Mouse (Mus musculus) intestine, embryonic 14.5 days (tissue): ENCODE data around the gene Slc4a8. TPM values are rescaled to one million over a fixed set of nuclear protein-coding genes. Genes with fewer than 3 reads are reported as not detected.

Source experiments
- ATAC-seq: fragments of 200-750 bp; cut with Nextera tagmentation; replicated peaks from 2 replicates; pipeline ENCODE4 v1.8.0; 2017; ENCODE audit warnings: low read depth, moderate number of reproducible peaks, moderate TSS enrichment, moderate library complexity; ENCODE audit not compliant: low FRiP score, low TSS enrichment
- DNase-seq: peaks from one replicate; pipeline ENCODE4 v3.0.0-alpha.2; 2018; ENCODE audit warnings: low spot score
- H3K27ac ChIP-seq: fragments of 300-500 bp; sonication (generic); 2 replicates; pipeline ENCODE4 v1.5.1; 2014; ENCODE audit warnings: low read depth, mild to moderate bottlenecking, control low read depth
- H3K27me3 ChIP-seq: fragments of 300-500 bp; sonication (generic); replicated peaks from 2 replicates; pipeline ENCODE4 v1.6.1; 2014; ENCODE audit warnings: low read length, control low read depth; ENCODE audit not compliant: control insufficient read depth, insufficient read depth
- H3K36me3 ChIP-seq: fragments of 300-500 bp; sonication (generic); 2 replicates; pipeline ENCODE4 v1.6.1; 2014; ENCODE audit warnings: low read length, control low read depth; ENCODE audit not compliant: control insufficient read depth, insufficient read depth
- H3K4me1 ChIP-seq: fragments of 300-500 bp; sonication (generic); replicated peaks from 2 replicates; pipeline ENCODE4 v1.6.1; 2014; ENCODE audit warnings: low read length, control low read depth, mixed read lengths; ENCODE audit not compliant: control insufficient read depth, insufficient read depth
- H3K4me2 ChIP-seq: fragments of 300-500 bp; sonication (generic); 2 replicates; pipeline ENCODE4 v1.6.1; 2014; ENCODE audit warnings: low read length
- H3K4me3 ChIP-seq: fragments of 300-500 bp; sonication (generic); 2 replicates; pipeline ENCODE4 v1.5.1; 2014; ENCODE audit warnings: low read depth, low read length, control low read depth, mixed read lengths
- H3K9ac ChIP-seq: fragments of 300-500 bp; sonication (generic); 2 replicates; pipeline ENCODE4 v1.6.1; 2014; ENCODE audit warnings: mild to moderate bottlenecking, low read length
- H3K9me3 ChIP-seq: fragments of 300-500 bp; sonication (generic); 2 replicates; pipeline ENCODE4 v1.6.1; 2016; ENCODE audit warnings: low read length, control low read depth; ENCODE audit not compliant: control insufficient read depth
- WGBS: fragments of 180-500 bp; shearing (Covaris S2); extraction: QIAGEN DNeasy Blood & Tissue Kit; methylation state at CpG from one replicate; pipeline ENCODE4 v1.1.7; 2014; 5-methylcytosine and 5-hydroxymethylcytosine counted together
- polyA plus RNA-seq: library from polyadenylated mRNA; unstranded; fragments of >200 nt; fragmentation: Nextera tagmentation; extraction: Ambion mirVana; gene quantifications from 2 replicates; pipeline ENCODE4 v1.2.1, GENCODE M21; 2014

Gene Slc4a8
- polyA plus RNA-seq, 1 experiment from 2014 or later = 5.4 TPM

GRCm38 (mm10) chr15:100722564-100722963, 39.0 kb upstream of the Slc4a8 start:
- 64% methylated on average over 6 of the region's 6 CpGs for WGBS
- ATAC-seq = no peak
- no peak overlapping the region for H3K27ac ChIP-seq

GRCm38 (mm10) chr15:100723505-100723904, 38.0 kb upstream of the Slc4a8 start:
- no peak overlapping the region for H3K4me2 ChIP-seq
- H3K36me3 ChIP-seq = no peaks in the 10 kb centered on the region
- peaks cover 10% of the 10 kb centered on the region for H3K27me3 ChIP-seq
- WGBS = 47% methylated on average over 14 of the region's 14 CpGs
- no peaks in the 10 kb centered on the region for H3K4me1 ChIP-seq
- ATAC-seq (no peak), DNase-seq (no peak)
- no peak overlapping the region for H3K4me3 ChIP-seq
- no peak overlapping the region for H3K27ac ChIP-seq
- no peak overlapping the region for H3K9ac ChIP-seq
- no peaks in the 10 kb centered on the region for H3K9me3 ChIP-seq

More at GRCm38 (mm10) chr15:100722564-100722963, 39.0 kb upstream of the Slc4a8 start:
- no peak for DNase-seq
- Histone ChIP-seq H3K4me2 (no peak overlapping the region), H3K9ac (no peak overlapping the region), H3K36me3 (no peaks in the 10 kb centered on the region), H3K4me3 (no peak overlapping the region), H3K4me1 (no peaks in the 10 kb centered on the region), H3K27me3 (peaks cover under 1% of the 10 kb centered on the region), H3K9me3 (no peaks in the 10 kb centered on the region)

- Histone ChIP-seq H3K4me3 (no peak overlapping the region), H3K4me2 (no peak overlapping the region), H3K27me3 (peaks cover 41% of the 10 kb centered on the region), H3K4me1 (0 out of 2 replicates have a peak, but pooled peaks cover 8% of the 10 kb centered on the region), H3K9me3 (no peaks in the 10 kb centered on the region), H3K36me3 (no peaks in the 10 kb centered on the region), H3K27ac (no peak overlapping the region), H3K9ac (no peak overlapping the region)
- WGBS = 83% methylated on average over 11 of the region's 11 CpGs
- ATAC-seq (no peak), DNase-seq (peak; percentile 46)
These were observed 34.8 kb upstream of the Slc4a8 start for GRCm38 (mm10) chr15:100726721-100727120.

GRCm38 (mm10) chr15:100727834-100728233, 33.7 kb upstream of the Slc4a8 start:
- DNase-seq = peak; percentile 58
- Histone ChIP-seq H3K27ac (no peak overlapping the region), H3K27me3 (peaks cover 44% of the 10 kb centered on the region), H3K9me3 (no peaks in the 10 kb centered on the region), H3K4me2 (no peak overlapping the region), H3K4me3 (no peak overlapping the region), H3K36me3 (no peaks in the 10 kb centered on the region), H3K9ac (no peak overlapping the region), H3K4me1 (0 out of 2 replicates have a peak, but pooled peaks cover 11% of the 10 kb centered on the region)
- 80% methylated on average over 11 of the region's 11 CpGs for WGBS
- 0 out of 2 replicates have a peak, but pooled peaks have one; percentile 12 for ATAC-seq

- no peak overlapping the region for H3K9ac ChIP-seq
These were observed 33.0 kb upstream of the Slc4a8 start for GRCm38 (mm10) chr15:100728586-100728985.

GRCm38 (mm10) chr15:100729281-100729985, 32.1 kb upstream of the Slc4a8 start, which contains the start of gene Galnt6:
TSS of gene Galnt6 (minus strand) at chr15:100729376.
- 6% methylated on average over 55 of the region's 57 CpGs for WGBS
- ATAC-seq (0 out of 2 replicates have a peak, but pooled peaks have one; percentile 28), DNase-seq (peak; percentile 76)
- Histone ChIP-seq H3K27me3 (peaks cover 44% of the 10 kb centered on the region), H3K9me3 (no peaks in the 10 kb centered on the region), H3K9ac (peak within 1 kb of the TSS; percentile 1; the same call in 1 of the 2 replicates), H3K4me3 (peak within 1 kb of the TSS; percentile 33), H3K4me1 (0 out of 2 replicates have a peak, but pooled peaks cover 11% of the 10 kb centered on the region), H3K27ac (no peak within 1 kb of the TSS), H3K36me3 (no peaks in the 10 kb centered on the region), H3K4me2 (peak within 1 kb of the TSS; percentile 57)

More at GRCm38 (mm10) chr15:100728586-100728985, 33.0 kb upstream of the Slc4a8 start:
- Histone ChIP-seq H3K36me3 (no peaks in the 10 kb centered on the region), H3K27me3 (peaks cover 44% of the 10 kb centered on the region), H3K4me2 (peak overlapping the region; percentile 57), H3K9me3 (no peaks in the 10 kb centered on the region), H3K27ac (no peak overlapping the region), H3K4me1 (0 out of 2 replicates have a peak, but pooled peaks cover 11% of the 10 kb centered on the region), H3K4me3 (peak overlapping the region; percentile 33)
- ATAC-seq (no peak), DNase-seq (peak; percentile 56)
- WGBS = 40% methylated on average over 9 of the region's 9 CpGs

- no peaks in the 10 kb centered on the region for H3K36me3 ChIP-seq
- WGBS = 48% methylated on average over 9 of the region's 9 CpGs
- H3K4me3 ChIP-seq = no peak overlapping the region
- no peaks in the 10 kb centered on the region for H3K9me3 ChIP-seq
- 0 out of 2 replicates have a peak, but pooled peaks cover 11% of the 10 kb centered on the region for H3K4me1 ChIP-seq
- H3K27me3 ChIP-seq = peaks cover 44% of the 10 kb centered on the region
- no peak overlapping the region for H3K9ac ChIP-seq
- H3K4me2 ChIP-seq = no peak overlapping the region
- DNase-seq = peak; percentile 45
- no peak for ATAC-seq
- no peak overlapping the region for H3K27ac ChIP-seq
These were observed 30.5 kb upstream of the Slc4a8 start for GRCm38 (mm10) chr15:100731081-100731480.

- 11% methylated on average over 5 of the region's 5 CpGs for WGBS
- Histone ChIP-seq H3K4me1 (0 out of 2 replicates have a peak, but pooled peaks cover 11% of the 10 kb centered on the region), H3K9me3 (no peaks in the 10 kb centered on the region), H3K9ac (no peak overlapping the region), H3K27ac (no peak overlapping the region), H3K4me2 (no peak overlapping the region), H3K36me3 (no peaks in the 10 kb centered on the region), H3K27me3 (peaks cover 43% of the 10 kb centered on the region), H3K4me3 (no peak overlapping the region)
- peak; percentile 57 for DNase-seq
- ATAC-seq = no peak
These were observed 29.0 kb upstream of the Slc4a8 start for GRCm38 (mm10) chr15:100732580-100732979.
